In genomic region chr1:166939744-166940143, GRCm38 (mm10) we compare ENCODE assay signal across 8 mouse cellular contexts.
DNase-seq lines count a peak whose midpoint lies in the region; ATAC-seq and TF ChIP-seq lines count a peak whose summit lies in the region.
"Not testable (repeated sequence)": the region's sequence is repeated elsewhere in the genome, so short reads cannot be mapped to it uniquely, and the experiment has no call there.

No protein-coding gene starts in this region.

- peak overlapping the region; percentile 31 for H3K4me2 ChIP-seq in forebrain, embryonic 12.5 days
- H3K4me2 ChIP-seq in heart, embryonic 14.5 days (ENCODE audit: low read length) = peak overlapping the region; percentile 39
- peak overlapping the region; percentile 38 for H3K4me2 ChIP-seq in hindbrain, embryonic 16.5 days (ENCODE audit: low read length)
- H3K4me2 ChIP-seq in limb, embryonic 12.5 days = peak overlapping the region; percentile 27; the same call in 1 of the 2 replicates
- H3K4me2 ChIP-seq in lung, embryonic 14.5 days = 0 out of 2 replicates have a peak overlapping the region, but pooled peaks have one; percentile 32
- H3K4me2 ChIP-seq in midbrain, embryonic 15.5 days = peak overlapping the region; percentile 36
- peak overlapping the region; percentile 27; the same call in 1 of the 2 replicates for H3K4me2 ChIP-seq in stomach, embryonic 15.5 days

- not testable (repeated sequence) for TF ChIP-seq CTCF in cortical plate, adult 2 months (IDR thresholded peaks at IDR 0.05; ENCODE audit: extremely low read depth, insufficient read depth, low read length); lung, embryonic 14.5 days (IDR thresholded peaks at IDR 0.05; ENCODE audit: low read depth)

- not testable (repeated sequence) for H3K27ac ChIP-seq in cortical plate, adult 2 months (ENCODE audit: insufficient read depth, low read length); forebrain, embryonic 12.5 days; heart, embryonic 14.5 days (replicated peaks in 1 of 2; ENCODE audit: control insufficient read depth in 1 of 2, insufficient read depth in 1 of 2, low read depth in 2 of 2, low read length in 2 of 2); limb, embryonic 12.5 days; lung, embryonic 14.5 days (ENCODE audit: low read depth); stomach, embryonic 15.5 days
- H3K27ac ChIP-seq in hindbrain, embryonic 16.5 days (ENCODE audit: low read depth, low read length) = 0 out of 2 replicates have a peak overlapping the region, but pooled peaks have one; percentile 48
- H3K27ac ChIP-seq in midbrain, embryonic 15.5 days = 0 out of 2 replicates have a peak overlapping the region, but pooled peaks have one; percentile 48

- not testable (repeated sequence) for ATAC-seq in forebrain, embryonic 12.5 days (ENCODE audit: low FRiP score); heart, embryonic 14.5 days (ENCODE audit: insufficient number of reproducible peaks, insufficient read depth, low FRiP score, low read depth); hindbrain, embryonic 16.5 days; limb, embryonic 12.5 days (ENCODE audit: insufficient number of reproducible peaks, insufficient read depth, low FRiP score, low TSS enrichment, low read depth); lung, embryonic 14.5 days (ENCODE audit: insufficient read depth); midbrain, embryonic 15.5 days (replicated peaks); stomach, embryonic 15.5 days (ENCODE audit: insufficient read depth, low FRiP score, low read depth)

- not testable (repeated sequence) for H3K4me1 ChIP-seq in cortical plate, adult 2 months (ENCODE audit: control insufficient read depth, insufficient read depth, low read length); forebrain, embryonic 12.5 days; heart, embryonic 14.5 days (ENCODE audit: control insufficient read depth in 2 of 2, insufficient read depth in 2 of 2, low read length in 2 of 2); hindbrain, embryonic 16.5 days (ENCODE audit: control insufficient read depth, insufficient read depth, low read depth, low read length); limb, embryonic 12.5 days (replicated peaks); lung, embryonic 14.5 days (ENCODE audit: insufficient read depth); midbrain, embryonic 15.5 days; stomach, embryonic 15.5 days

- TF ChIP-seq POLR2A in cortical plate, adult 2 months (IDR thresholded peaks at IDR 0.05; ENCODE audit: extremely low read depth, insufficient read depth, low read length) = not testable (repeated sequence)

- 64% methylated on average over 9 of the region's 9 CpGs for WGBS in forebrain, embryonic 12.5 days
- 60% methylated on average over 9 of the region's 9 CpGs for WGBS in heart, embryonic 14.5 days
- 62% methylated on average over 9 of the region's 9 CpGs for WGBS in hindbrain, embryonic 16.5 days
- 75% methylated on average over 9 of the region's 9 CpGs for WGBS in limb, embryonic 12.5 days
- WGBS in lung, embryonic 14.5 days = 49% methylated on average over 9 of the region's 9 CpGs
- 60% methylated on average over 9 of the region's 9 CpGs for WGBS in midbrain, embryonic 15.5 days
- 62% methylated on average over 9 of the region's 9 CpGs for WGBS in stomach, embryonic 15.5 days

- peak overlapping the region; percentile 44 for H3K4me3 ChIP-seq in cortical plate, adult 2 months (ENCODE audit: insufficient read depth, low read length)
- peak overlapping the region; percentile 28 for H3K4me3 ChIP-seq in forebrain, embryonic 12.5 days (replicated peaks)
- H3K4me3 ChIP-seq in heart, embryonic 14.5 days (ENCODE audit: control insufficient read depth in 1 of 2, insufficient read depth in 1 of 2, low read depth in 1 of 2, low read length in 2 of 2) = peak overlapping the region; percentile 16 to 20; a peak in 3 of 4 replicates
- H3K4me3 ChIP-seq in hindbrain, embryonic 16.5 days (ENCODE audit: low read length) = peak overlapping the region; percentile 32
- peak overlapping the region; percentile 25 for H3K4me3 ChIP-seq in limb, embryonic 12.5 days (replicated peaks)
- H3K4me3 ChIP-seq in lung, embryonic 14.5 days (ENCODE audit: low read depth, low read length) = peak overlapping the region; percentile 24
- peak overlapping the region; percentile 31 for H3K4me3 ChIP-seq in midbrain, embryonic 15.5 days
- peak overlapping the region; percentile 27 for H3K4me3 ChIP-seq in stomach, embryonic 15.5 days (replicated peaks)

- not testable (repeated sequence) for H3K36me3 ChIP-seq in forebrain, embryonic 12.5 days (replicated peaks); heart, embryonic 14.5 days (ENCODE audit: control insufficient read depth, insufficient read depth, low read length); hindbrain, embryonic 16.5 days (ENCODE audit: control insufficient read depth, insufficient read depth, low read length); limb, embryonic 12.5 days; lung, embryonic 14.5 days (ENCODE audit: insufficient read depth); midbrain, embryonic 15.5 days (replicated peaks); stomach, embryonic 15.5 days

- H3K9ac ChIP-seq in forebrain, embryonic 12.5 days; heart, embryonic 14.5 days (ENCODE audit: low read length); hindbrain, embryonic 16.5 days (ENCODE audit: low read depth, low read length); limb, embryonic 12.5 days (replicated peaks); lung, embryonic 14.5 days; midbrain, embryonic 15.5 days; stomach, embryonic 15.5 days: not testable (repeated sequence)

- not testable (repeated sequence) for DNase-seq in lung, embryonic 14.5 days

- H3K27me3 ChIP-seq in forebrain, embryonic 12.5 days; heart, embryonic 14.5 days (ENCODE audit: control insufficient read depth, insufficient read depth, low read length); hindbrain, embryonic 16.5 days (replicated peaks; ENCODE audit: control insufficient read depth, insufficient read depth, low read length); limb, embryonic 12.5 days; lung, embryonic 14.5 days (ENCODE audit: insufficient read depth, low read length); midbrain, embryonic 15.5 days (replicated peaks); stomach, embryonic 15.5 days (replicated peaks): not testable (repeated sequence)

- not testable (repeated sequence) for H3K9me3 ChIP-seq in forebrain, embryonic 12.5 days; heart, embryonic 14.5 days (ENCODE audit: control insufficient read depth, low read length); hindbrain, embryonic 16.5 days (ENCODE audit: control insufficient read depth, low read length); limb, embryonic 12.5 days; lung, embryonic 14.5 days (ENCODE audit: low read depth, low read length); midbrain, embryonic 15.5 days; stomach, embryonic 15.5 days
